Mouse (Mus musculus) testis, adult 2 months (tissue): ENCODE measurements around the gene Golga4.

Experiments used
- CTCF ChIP-seq: fragments of 200-500 bp; IDR thresholded peaks from 2 replicates; pipeline ENCODE4 v1.5.1; 2012; ENCODE audit warnings: low read depth, mild to moderate bottlenecking, inconsistent platforms, low read length, moderate library complexity; ENCODE audit not compliant: control insufficient read depth, insufficient read depth, insufficient replicate concordance
- POLR2A ChIP-seq: fragments of 200-500 bp; IDR thresholded peaks from 2 replicates; pipeline ENCODE4 v1.6.1; 2012; ENCODE audit warnings: low read depth, mild to moderate bottlenecking, inconsistent platforms, low read length, moderate library complexity; ENCODE audit not compliant: control insufficient read depth

GRCm38 (mm10) chr9:118500963-118501362, 5.1 kb upstream of the Golga4 start:
- no peak for TF ChIP-seq CTCF
- no peak for TF ChIP-seq POLR2A
